Mouse (Mus musculus) small intestine, adult 2 months (tissue): Measurements from ENCODE around the gene Rab8a. TPM values are rescaled to one million over a fixed set of nuclear protein-coding genes. Genes with fewer than 3 reads are reported as not detected.
"Not testable (repeated sequence)": the region's sequence is repeated elsewhere in the genome, so short reads cannot be mapped to it uniquely, and the experiment has no call there.

Experiments used
- H3K27ac ChIP-seq: fragments of 200-500 bp; 2 replicates; pipeline ENCODE4 v1.5.1; 2012; ENCODE audit warnings: low read depth, low read length, control low read depth, inconsistent platforms; ENCODE audit not compliant: insufficient read depth
- H3K27me3 ChIP-seq: fragments of 200-500 bp; 2 replicates; pipeline ENCODE4 v1.6.1; 2012; ENCODE audit warnings: mild to moderate bottlenecking, moderate library complexity, low read length, inconsistent platforms; ENCODE audit not compliant: control insufficient read depth, insufficient read depth
- H3K36me3 ChIP-seq: fragments of 200-500 bp; 2 replicates; pipeline ENCODE4 v1.6.1; 2012; ENCODE audit warnings: mild to moderate bottlenecking, low read length, control low read depth, inconsistent platforms; ENCODE audit not compliant: control insufficient read depth, insufficient read depth
- H3K4me1 ChIP-seq: fragments of 200-500 bp; 2 replicates; pipeline ENCODE4 v1.6.1; 2012; ENCODE audit warnings: low read length, inconsistent platforms, mixed read lengths; ENCODE audit not compliant: control insufficient read depth, insufficient read depth, insufficient read length
- H3K4me3 ChIP-seq: fragments of 200-500 bp; 2 replicates; pipeline ENCODE4 v1.5.1; 2012; ENCODE audit warnings: low read depth, mild to moderate bottlenecking, control low read depth, inconsistent platforms, low read length, moderate library complexity
- CTCF ChIP-seq: fragments of 200-500 bp; IDR thresholded peaks from 2 replicates; pipeline ENCODE4 v1.5.1; 2012; ENCODE audit warnings: low read depth, mild to moderate bottlenecking, control low read depth, inconsistent platforms, low read length, moderate library complexity, mixed read lengths; ENCODE audit not compliant: insufficient replicate concordance, insufficient read length; ENCODE audit errors: extremely low read depth
- POLR2A ChIP-seq: fragments of 200-500 bp; IDR thresholded peaks from 2 replicates; pipeline ENCODE4 v1.6.1; 2012; ENCODE audit warnings: low read depth, mild to moderate bottlenecking, control low read depth, inconsistent platforms, low read length, moderate library complexity
- WGBS: fragments of 180-500 bp; shearing (Covaris S2); methylation state at CpG from one replicate; pipeline ENCODE4 v1.1.7; 2018; 5-methylcytosine and 5-hydroxymethylcytosine counted together
- polyA plus RNA-seq: library from polyadenylated mRNA; depleted of rRNA; stranded (reverse); fragments of >200 nt; gene quantifications from 2 replicates; pipeline ENCODE4 v1.2.3, GENCODE M21; 2012; rRNA removed

Gene Rab8a
- polyA plus RNA-seq, result 22.5 and 58.9 TPM in 2 replicates

- H3K4me1 ChIP-seq, result peaks cover 16% of the 10 kb centered on the region; the same call in 1 of the 2 replicates
- TF ChIP-seq POLR2A, result peak; percentile 80
- TF ChIP-seq CTCF, result no peak
- no peaks in the 10 kb centered on the region for H3K27me3 ChIP-seq
- under 1% methylated on average over 82 of the region's 82 CpGs for WGBS
- H3K4me3 ChIP-seq, result peak within 1 kb of the TSS; percentile 84
- peaks cover 7% of the 10 kb centered on the region for H3K36me3 ChIP-seq
- H3K27ac ChIP-seq, result peak within 1 kb of the TSS; percentile 94
Observed at GRCm38 (mm10) chr8:72160707-72161697, at the start of gene Rab8a. Gene Rab8a (plus strand): TSS chr8:72161200.

DNA sequence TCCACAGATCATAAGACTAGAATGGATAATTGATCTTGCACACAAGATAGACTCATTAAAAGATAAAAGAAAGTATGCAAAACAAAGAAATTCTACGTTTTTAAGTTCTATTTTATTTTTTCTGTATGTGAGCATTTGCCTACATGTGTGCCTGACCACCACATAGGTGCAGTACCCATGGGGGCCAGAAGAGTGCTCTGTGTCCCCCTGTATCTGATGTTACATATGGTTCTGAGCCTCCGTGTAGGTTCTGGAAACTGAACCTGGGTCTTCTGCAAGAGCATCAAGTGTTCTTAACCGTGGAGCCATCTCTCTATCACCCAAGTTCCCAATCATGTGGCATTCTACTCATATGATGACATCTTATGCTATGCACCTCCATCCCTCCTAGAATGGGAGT is 48.5 kb upstream of the Rab8a start:
- H3K4me1 ChIP-seq, result no peaks in the 10 kb centered on the region
- no peak overlapping the region for H3K4me3 ChIP-seq
- H3K27ac ChIP-seq, result no peak overlapping the region
- no peaks in the 10 kb centered on the region for H3K36me3 ChIP-seq
- WGBS, result 62% methylated on average over 3 of the region's 3 CpGs
- H3K27me3 ChIP-seq, result no peaks in the 10 kb centered on the region
- peak; percentile 8; the same call in 1 of the 2 replicates for TF ChIP-seq CTCF
- TF ChIP-seq POLR2A, result no peak

GRCm38 (mm10) chr8:72115202-72115601 is 45.8 kb upstream of the Rab8a start:
- no peaks in the 10 kb centered on the region for H3K27me3 ChIP-seq
- TF ChIP-seq POLR2A (no peak), CTCF (no peak)
- 87% methylated on average over 2 of the region's 2 CpGs for WGBS
- H3K36me3 ChIP-seq, result no peaks in the 10 kb centered on the region
- no peak overlapping the region for H3K27ac ChIP-seq
- no peak overlapping the region for H3K4me3 ChIP-seq
- H3K4me1 ChIP-seq, result no peaks in the 10 kb centered on the region

DNA sequence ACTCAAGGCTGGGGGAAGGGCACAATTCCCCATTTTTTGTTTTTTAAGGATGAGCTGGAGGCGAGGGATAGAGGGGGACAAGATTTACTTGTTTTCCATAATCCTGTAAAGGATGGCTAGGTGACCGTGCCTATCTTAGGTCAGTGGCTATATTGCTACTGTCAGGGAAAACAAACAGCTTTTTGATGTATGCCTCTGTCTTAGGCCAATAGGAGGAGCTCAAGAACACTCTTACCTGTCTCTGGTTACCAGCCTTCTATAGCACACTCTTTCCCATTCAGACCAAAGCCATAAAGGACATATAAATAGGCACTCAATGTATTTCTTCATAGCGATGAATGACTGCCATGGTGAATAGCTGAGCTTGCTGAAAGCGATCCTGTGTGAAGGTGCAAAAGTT is 42.4 kb upstream of the Rab8a start:
- H3K4me3 ChIP-seq, result no peak overlapping the region
- H3K36me3 ChIP-seq, result no peaks in the 10 kb centered on the region
- WGBS, result 58% methylated on average over 4 of the region's 4 CpGs
- no peak for TF ChIP-seq POLR2A
- no peak for TF ChIP-seq CTCF
- H3K27me3 ChIP-seq, result no peaks in the 10 kb centered on the region
- H3K4me1 ChIP-seq, result no peaks in the 10 kb centered on the region
- no peak overlapping the region for H3K27ac ChIP-seq

DNA sequence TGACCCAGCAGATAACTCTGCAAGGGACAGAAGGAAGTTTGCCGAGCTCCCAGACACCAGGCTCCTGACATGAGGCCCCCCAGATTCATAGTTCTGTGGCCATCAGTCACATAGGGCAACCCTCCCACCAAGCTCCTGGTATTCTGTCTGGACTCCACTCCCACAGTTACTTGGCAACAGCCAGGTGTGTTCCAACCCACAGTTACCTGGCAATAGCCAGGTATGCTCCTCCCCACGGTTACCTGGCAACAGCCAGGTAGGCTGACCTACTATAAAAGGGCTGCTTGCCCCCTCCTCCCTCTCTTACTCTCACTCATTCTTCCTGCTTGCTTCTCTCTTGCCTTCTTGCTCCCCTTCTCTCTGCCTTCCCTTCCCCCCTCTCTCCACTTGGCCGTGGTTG is 39.5 kb upstream of the Rab8a start:
- 41% methylated on average over 3 of the region's 3 CpGs for WGBS
- H3K4me3 ChIP-seq, H3K36me3 ChIP-seq, H3K4me1 ChIP-seq, H3K27ac ChIP-seq, H3K27me3 ChIP-seq: not testable (repeated sequence)

- no peaks in the 10 kb centered on the region for H3K27me3 ChIP-seq
- H3K27ac ChIP-seq, result no peak overlapping the region
- 63% methylated on average over 1 of the region's 1 CpGs for WGBS
- H3K36me3 ChIP-seq, result no peaks in the 10 kb centered on the region
- H3K4me1 ChIP-seq, result no peaks in the 10 kb centered on the region
- no peak overlapping the region for H3K4me3 ChIP-seq
- no peak for TF ChIP-seq POLR2A
- no peak for TF ChIP-seq CTCF
Observed at GRCm38 (mm10) chr8:72121997-72122396, 39.0 kb upstream of the Rab8a start.

DNA sequence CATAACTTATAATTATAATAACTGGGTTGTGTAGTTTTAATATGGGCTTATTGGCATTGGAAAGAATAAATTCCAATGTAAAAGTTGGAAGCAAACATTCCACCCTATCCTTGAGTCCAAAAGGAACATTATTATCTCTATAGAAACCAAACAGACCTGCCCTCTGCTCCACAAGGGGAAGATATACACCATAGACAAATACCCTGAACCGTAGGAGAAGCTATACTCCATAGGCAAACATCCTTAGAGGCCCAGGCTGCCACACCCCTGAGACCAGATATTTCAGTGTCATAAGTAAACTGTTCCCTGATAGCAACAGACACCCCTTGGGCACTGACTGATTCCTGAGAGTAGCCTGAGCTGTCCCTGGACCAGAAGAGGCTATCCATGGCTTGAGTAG is 33.2 kb upstream of the Rab8a start:
- TF ChIP-seq CTCF, result no peak
- TF ChIP-seq POLR2A, result no peak
- Histone ChIP-seq H3K27ac (no peak overlapping the region), H3K4me3 (no peak overlapping the region), H3K36me3 (no peaks in the 10 kb centered on the region), H3K4me1 (0 out of 2 replicates have a peak, but pooled peaks cover 4% of the 10 kb centered on the region), H3K27me3 (no peaks in the 10 kb centered on the region)
- WGBS, result 15% methylated on average over 1 of the region's 1 CpGs

DNA sequence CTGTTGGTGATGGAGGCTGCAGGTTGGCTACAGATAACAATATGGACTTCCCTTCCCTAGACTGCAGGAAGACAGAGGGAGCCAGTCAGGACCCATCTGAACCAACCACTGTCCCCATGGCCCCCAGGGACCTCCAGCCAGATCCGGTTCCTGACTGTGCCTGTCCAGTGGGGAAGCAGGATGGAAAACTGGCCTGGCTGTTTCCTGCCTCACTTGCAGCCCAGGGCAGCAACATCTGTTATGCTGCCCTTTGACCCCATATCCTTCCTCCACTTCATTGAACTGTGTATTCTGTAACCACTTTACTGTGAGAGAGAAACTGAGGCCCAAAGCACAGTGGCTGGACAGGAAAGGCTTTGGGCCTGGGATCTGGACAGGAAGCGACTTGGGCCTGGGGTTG is 29.7 kb upstream of the Rab8a start:
- 84% methylated on average over 2 of the region's 2 CpGs for WGBS
- no peak overlapping the region for H3K27ac ChIP-seq
- TF ChIP-seq CTCF (no peak), POLR2A (no peak)
- no peaks in the 10 kb centered on the region for H3K27me3 ChIP-seq
- no peak overlapping the region for H3K4me3 ChIP-seq
- no peaks in the 10 kb centered on the region for H3K36me3 ChIP-seq
- peaks cover 6% of the 10 kb centered on the region; the same call in 1 of the 2 replicates for H3K4me1 ChIP-seq
